Mouse (Mus musculus) forelimb bud, embryonic 11.5 days (tissue): ENCODE measurements around the gene Hpd.
"Not testable (repeated sequence)": the region's sequence is repeated elsewhere in the genome, so short reads cannot be mapped to it uniquely, and the experiment has no call there.

Source experiments
- DNase-seq: peaks from one replicate; pipeline ENCODE4 v3.0.0-alpha.2; 2012; ENCODE audit warnings: low read depth, low spot score

Gene Hpd

DNA sequence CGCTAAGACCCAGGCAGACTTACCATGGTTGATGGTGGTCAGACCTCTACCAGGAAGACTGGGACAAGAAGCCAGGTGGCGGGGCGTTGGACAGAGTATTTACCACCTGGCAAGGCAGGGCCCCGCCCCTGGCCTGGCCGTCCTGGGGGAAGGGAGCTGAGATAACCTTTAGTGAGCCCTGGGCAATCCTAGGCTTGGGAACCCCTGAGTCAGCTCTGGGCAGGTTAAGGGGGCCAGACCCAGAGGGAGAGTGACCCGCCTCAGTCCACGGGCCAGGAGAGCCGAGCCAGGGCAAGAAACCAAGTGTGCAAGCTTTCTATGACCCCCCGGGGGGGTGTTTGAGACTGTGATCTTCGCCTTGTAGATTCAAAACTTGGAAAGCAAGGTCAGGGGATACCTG, at the start of gene Hpd:
Gene Hpd, minus strand, starts transcription at position 77 of the 400 bp plus-strand sequence.
- no peak for DNase-seq

DNA sequence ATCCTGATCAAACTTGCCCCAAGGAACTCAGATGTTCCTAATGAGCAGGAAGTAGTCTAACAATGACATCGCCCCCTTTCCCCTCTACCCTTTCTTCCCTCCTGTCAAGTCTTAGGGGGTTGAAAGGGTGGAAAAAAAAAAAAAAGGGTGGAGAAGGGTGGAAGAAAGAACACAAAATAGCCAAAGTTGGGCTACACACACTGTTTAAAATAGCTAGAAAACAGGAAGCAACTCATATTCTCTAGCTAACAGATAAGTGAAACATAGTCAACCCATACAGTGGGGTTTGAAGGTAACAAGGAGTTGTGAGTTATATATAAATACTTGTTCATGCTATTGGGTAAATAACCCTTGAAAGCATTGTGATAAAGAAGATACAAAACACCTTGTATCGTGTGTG, 49.7 kb upstream of the Hpd start:
- no peak for DNase-seq

DNA sequence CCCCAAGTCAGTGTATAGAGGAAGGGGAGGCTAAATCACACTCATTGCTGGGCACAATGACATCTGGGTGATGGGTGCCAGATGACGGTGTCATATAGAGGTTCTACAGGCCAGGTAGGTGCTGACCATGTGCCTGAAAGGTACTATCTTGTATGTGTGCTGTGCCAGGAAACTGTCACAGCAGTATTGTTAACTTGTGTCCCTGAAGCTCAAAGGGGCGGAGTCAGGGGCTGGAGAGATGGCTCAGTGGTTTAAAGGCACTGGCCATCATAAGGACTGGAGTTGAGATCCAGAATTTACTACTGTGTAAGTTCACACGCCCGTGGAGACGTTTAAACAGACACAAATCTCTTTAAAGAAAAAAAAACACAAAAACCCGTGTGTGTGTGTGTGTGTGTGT, 46.8 kb upstream of the Hpd start:
- no peak for DNase-seq

DNA sequence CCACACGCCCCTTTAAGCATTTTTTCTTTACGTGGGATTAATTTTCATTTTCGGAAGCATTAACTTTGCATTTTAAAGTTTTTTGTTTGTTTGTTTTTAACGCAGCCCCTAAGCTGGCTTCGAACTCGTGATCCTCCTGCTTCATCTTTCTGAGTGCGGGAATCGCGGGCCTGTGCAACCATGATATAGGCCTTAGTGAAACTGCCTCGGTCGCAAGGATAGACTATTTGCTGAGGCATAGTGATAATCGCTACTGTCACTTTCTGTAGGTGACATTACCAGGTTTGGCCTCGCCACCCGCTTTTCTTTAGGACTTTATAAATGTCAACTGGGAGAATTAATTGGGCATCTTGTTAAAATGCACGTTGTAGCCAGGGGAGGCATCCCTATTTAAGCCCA, 46.0 kb upstream of the Hpd start:
- DNase-seq: no peak

DNA sequence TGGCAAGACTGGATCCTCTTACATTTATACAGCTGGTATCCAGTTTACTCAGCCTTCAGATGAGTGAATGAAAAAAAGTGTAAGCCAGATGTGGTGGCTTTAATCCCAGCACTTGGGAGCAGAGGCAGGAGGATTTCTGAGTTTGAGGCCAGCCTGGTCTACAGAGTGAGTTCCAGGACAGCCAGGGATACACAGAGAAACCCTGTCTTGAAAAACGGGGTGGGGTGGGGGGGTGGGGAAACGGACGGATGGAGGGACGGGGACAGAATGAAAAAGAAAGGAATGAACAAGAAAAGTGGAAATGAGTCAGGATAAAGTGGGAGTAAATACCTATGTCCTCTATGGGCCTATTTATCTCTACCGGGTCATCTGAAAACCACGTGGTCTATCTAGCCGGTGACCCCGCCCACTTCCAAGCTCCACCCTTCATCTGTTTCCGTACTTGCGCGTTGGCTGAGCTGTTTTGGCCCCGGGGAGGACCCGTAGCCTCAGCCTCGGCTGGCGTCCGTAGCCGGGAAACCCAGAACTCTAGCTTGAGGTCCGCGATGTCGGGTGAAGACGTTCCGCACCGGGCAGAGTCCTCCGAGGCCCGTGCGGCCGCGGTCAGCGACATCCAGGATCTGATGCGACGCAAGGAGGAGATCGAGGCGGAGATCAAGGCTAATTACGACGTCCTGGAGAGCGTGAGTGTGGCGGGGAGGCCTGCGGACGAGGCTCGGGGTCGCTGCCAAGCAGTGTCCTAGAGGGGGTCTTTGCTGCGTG, 45.4 kb upstream of the Hpd start:
- peak; percentile 93 for DNase-seq

DNA sequence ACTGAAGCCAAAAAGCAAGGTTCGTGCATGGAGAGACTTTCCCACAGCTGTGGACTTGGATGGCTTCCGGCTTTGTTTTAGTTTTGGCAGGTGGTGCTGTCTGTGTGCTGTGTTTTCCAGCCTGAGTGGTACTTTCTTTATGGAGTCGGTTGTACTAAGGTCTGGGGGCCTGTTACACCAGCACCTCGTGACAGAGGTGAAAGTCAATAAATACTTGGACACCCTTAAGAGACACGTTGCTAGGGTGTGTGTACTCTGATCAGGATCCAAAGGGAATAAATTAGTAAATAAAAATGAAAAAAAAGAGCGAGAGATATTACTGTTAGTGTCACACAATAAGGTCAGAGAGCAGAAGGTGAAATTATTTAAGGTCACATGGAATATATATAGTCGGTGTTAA, 44.3 kb upstream of the Hpd start:
- no peak for DNase-seq

DNA sequence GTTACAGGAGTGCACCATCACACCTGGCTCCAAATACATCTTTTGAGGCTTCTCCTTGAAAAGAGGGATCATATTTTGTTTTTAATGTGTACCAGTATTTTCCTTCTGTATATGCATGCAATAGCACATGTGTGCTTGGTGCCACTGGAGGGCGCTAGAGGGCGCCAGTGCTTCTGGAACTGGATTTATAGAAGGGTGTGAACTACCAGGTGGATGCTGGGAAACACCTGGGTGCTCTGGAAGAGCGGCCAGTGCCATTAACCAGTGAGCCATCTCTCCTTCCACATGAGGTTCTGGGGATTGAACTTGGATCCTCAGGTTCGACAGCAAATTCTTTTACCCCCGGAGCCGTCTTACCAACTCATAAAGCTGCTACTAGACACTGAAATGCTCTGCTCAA, 41.3 kb upstream of the Hpd start:
- not testable (repeated sequence) for DNase-seq

DNA sequence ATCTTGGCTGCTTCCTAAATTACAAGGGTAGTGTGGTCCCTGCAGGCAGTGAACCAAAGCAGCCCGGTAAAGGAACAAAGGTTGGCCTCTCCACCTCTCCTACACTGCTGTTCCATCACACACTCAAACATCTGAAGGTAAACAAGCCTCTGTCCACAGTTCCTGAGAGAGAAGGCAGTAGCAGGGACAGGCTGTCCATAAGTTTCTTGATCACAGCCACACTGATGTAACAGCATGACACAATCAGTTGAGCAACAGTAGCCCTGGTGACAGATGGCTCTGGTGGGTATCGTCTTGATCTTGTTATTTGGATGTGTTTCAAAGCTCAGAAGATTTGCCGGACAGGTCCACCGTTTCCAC, 40.5 kb upstream of the Hpd start:
- DNase-seq: no peak

DNA sequence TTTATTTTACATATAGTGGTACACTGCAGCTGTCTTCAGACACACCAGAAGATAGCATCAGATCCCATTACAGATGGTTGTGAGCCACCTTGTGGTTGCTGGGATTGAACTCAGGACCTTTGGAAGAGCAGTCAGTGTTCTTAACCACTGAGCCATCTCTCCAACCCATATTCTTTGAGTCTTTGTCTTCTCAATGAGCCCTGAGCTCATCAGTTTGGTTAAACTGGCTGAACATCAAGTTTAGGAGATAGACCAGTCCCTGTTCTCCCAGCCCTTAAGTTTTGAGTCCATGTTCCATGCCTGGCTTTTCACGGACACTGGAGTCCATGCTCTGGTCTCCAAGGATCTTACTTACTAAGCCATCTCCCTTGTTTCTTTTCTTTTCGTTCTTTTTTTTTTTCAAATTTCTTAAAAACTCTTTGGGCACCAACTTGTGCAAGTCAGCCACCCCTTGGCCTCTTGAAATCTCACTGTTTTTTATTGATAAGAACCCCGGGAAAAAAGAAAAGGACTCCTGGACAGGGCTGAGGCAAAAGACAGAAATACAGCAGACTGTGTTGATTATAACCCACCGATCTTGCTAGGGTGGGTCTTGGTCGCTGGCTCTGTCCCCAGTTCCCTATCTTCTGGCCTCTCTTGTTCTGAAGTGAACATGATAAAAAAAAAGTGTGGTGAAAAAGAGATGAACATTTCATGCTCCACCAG, 40.0 kb upstream of the Hpd start:
- not testable (repeated sequence) for DNase-seq

DNA sequence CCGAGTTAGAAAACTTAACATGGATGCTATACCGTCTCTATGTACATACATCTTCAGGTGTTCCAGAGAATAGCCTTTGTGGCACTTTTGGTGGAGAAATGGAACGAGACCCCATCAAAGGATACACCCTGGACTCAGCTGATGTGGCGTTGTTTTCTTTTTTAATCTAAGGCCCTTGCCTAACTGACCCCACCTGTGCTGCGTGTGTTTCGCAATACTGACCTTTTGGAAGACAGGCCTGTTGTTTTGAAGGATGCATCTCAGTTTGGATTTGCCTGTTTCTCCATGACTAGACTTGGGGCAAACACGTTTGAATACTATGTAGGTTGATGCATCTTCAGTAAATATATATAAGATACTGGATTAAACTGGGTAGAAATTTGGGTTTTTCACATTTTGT, 21.1 kb upstream of the Hpd start:
- not testable (repeated sequence) for DNase-seq

DNA sequence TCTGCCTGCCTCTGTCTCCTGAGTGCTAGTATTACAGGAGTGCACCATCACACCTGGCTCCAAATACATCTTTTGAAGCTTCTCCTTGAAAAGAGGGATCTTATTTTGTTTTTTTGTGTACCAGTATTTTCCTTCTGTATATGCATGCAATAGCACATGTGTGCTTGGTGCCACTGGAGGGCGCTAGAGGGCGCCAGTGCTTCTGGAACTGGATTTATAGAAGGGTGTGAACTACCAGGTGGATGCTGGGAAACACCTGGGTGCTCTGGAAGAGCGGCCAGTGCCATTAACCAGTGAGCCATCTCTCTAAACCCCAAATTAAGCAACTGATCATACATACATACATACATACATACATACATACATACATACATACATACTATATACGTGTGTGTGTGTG, 20.2 kb upstream of the Hpd start:
- DNase-seq: not testable (repeated sequence)

DNA sequence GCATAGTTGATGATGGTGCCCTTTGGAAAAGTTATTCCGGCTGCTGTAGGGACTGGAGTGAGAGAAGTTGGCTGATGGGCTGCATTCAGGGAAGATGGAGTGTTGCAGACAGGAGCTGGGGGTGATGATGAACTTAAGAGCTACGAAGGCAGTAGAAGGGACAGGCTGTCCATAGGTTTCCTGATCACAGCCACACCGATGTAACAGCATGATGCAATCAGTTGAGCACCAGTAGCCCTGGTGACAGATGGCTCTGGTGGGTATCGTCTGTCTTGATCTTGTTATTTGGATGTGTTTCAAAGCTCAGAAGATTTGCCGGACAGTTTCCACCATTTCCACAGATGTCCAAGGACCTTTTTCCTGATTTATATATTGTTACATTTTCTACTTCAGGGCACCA, 19.5 kb upstream of the Hpd start:
- no peak for DNase-seq

DNA sequence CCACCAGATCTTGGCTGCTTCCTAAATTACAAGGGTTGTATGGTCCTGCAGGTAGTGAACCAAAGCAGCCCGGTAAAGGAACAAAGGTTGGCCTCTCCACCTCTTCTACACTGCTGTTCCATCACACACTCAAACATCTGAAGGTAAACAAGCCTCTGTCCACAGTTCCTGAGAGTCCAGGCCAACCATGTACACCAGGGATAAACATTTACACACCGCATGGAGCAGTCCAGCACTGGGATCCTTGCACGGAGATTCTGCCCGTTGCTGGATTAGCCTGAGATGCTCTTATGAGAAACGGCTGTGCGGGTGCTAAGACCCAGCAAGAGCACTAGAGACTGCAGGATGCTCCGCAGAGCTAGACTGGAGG, 19.0 kb upstream of the Hpd start:
- no peak for DNase-seq

DNA sequence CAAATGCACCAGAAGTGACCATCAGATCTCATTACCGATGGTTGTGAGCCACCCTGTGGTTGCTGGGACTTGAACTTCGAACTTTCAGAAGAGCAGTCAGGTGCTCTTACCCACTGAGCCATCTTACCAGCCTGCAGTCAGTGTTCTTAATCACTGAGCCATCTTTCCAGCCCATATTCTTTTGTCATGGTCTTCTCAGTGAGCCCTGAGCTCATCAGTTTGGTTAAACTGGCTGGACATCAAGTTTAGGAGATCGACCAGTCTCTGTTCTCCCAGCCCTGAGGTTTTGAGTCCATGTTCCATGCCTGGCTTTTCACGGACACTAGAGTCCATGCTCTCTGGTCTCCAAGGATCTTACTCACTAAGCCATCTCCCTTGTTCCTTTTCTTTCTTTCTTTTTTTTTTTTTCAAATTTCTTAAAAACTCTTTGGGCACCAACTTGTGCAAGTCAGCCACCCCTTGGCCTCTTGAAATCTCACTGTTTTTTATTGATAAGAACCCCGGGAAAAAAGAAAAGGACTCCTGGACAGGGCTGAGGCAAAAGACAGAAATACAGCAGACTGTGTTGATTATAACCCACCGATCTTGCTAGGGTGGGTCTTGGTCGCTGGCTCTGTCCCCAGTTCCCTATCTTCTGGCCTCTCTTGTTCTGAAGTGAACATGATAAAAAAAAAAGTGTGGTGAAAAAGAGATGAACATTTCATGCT, 18.4 kb upstream of the Hpd start:
- DNase-seq: not testable (repeated sequence)

DNA sequence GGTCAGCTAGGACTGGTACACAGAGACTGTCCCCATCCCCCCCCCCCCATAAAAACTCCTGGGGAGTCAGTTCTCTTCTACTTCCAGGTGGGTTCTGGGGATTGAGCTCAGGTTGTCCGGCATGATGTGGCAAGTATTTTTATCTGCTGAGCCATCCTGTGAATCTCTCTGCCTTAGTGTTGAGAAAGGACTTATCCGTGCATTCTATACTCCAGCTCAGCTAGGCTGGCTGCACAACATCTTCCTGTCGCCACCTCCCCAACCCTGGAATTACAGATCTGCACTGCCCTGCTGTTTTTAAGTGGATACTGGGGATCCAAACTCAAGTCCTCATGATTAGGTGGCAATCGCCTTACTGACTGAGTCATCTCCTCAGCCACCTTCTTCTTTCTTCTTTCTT, 16.0 kb upstream of the Hpd start:
- DNase-seq: no peak

DNA sequence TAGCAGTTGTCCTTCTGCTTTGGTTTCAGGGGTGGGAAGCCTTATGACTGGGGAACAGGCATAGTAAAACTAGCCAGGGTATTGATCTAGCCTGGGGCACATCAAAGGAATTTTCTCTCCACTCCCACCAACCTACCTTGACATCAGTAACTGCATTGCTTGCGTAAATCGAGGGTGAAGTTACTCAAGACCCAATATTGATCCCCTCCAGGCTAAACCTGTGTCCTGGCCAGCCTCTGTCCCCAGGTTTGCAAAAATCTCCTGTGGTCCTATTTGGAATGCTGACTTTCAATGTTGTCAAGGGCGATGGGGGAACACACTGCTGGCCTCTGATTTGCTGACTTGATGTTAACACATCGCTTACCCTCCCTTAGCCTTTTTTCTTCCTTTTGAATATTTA, 14.2 kb upstream of the Hpd start:
- DNase-seq: no peak

DNA sequence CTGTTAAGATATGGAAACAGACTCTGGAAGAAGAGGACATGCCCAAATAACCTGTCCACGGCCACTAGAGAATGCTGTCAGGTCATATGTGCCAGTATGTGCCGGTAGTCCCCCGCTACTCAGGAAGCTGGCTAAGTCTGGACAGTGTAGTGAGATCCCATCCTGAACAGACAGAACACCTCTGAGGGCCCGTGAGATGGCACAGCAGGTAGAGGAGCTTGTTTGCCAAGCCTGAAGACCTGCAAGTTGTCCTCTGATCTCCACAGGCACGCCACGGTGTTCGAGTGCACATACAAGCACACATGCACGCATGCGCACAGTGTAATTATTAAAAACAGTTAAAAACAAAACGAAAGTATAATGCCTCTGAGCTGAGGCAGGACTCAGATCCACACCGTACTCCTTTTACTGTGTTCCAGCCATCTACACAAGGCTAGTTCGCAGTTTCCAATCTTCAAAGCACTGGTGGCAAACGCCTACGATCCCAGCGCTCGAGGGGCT, 13.0 kb upstream of the Hpd start:
- DNase-seq: no peak

DNA sequence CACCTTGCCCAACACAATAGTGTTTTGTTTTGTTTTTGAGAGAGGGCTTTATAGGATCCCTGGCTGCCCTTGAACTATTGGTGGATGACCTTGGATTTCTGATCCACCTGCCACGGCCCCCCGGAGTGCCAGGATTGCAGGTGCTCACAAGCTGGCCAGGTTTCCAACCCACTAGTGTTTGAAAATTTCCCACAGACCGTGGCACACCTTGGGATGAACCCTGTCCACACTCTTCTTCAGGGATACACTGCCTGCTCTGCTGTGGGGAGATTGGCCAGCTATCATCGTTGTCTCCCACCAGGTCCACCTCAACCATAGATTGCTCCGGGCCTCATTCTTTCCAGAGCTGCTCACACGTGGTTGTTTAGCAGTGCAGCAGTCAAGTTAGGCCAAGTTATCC, 12.3 kb upstream of the Hpd start:
- DNase-seq: no peak

DNA sequence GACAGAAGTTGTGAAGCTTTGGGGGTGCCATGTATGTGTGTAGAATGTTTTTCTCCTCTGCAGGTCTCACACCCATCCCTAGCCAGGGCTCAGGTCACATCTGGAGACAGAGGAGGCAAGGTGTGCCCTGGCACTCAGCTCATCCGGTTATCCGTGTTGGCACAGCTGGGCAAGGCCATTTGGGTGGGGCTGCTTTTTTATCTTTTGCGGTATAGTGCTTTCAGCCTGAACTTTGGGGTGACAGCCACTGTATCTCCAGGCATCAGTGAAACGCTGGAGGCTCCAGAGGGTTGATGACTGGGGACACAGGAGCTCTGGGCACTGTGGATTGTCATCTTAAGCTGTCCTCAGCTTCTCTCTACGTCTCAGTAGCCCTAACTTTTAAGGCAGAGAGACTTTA, 10.9 kb upstream of the Hpd start:
- no peak for DNase-seq

DNA sequence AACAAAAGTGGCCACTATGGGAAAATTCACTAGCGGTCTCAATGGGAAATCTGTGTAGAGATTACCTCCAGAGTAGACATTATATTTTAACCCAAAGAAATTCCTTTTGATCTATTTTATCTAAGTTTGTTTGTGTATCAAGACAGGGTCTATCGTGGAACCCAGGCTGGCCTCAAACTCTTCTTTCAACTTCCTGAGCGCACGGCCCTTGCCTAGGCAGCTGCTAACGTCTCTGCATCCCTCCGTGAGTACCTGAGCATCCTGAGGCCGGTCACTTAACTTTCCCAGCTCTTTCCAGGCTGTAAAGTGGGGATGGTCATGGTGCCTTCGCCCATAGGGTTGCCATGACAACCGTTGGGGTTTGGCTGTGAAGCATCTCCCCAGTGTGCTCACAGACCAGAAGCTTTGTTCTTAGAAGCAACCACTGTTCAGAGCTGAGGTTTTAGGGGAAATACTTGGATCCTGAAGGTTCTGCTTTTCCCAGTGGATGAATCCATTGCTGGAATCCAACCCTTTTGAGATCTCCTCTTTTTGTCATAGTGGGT, 10.2 kb upstream of the Hpd start:
- no peak for DNase-seq

DNA sequence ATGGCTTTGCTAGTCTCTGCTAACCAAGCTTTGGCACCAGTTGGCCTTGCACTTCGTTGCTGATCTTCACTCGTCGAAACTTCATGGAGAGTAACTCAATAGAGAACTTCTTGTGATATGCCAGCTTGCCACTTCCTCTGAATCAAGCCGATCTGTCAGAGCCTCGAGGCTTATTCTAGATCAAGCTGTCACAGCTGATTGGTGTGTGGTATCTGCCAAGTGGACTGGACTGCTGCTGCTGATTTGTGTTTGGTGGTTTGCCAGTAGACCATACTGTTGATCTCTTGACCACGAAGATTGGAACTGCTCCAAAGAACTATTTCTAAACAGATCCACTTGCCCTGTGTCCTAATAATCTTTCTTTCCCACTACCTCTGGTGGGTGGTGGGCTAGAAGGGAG, 8.9 kb upstream of the Hpd start:
- no peak for DNase-seq

DNA sequence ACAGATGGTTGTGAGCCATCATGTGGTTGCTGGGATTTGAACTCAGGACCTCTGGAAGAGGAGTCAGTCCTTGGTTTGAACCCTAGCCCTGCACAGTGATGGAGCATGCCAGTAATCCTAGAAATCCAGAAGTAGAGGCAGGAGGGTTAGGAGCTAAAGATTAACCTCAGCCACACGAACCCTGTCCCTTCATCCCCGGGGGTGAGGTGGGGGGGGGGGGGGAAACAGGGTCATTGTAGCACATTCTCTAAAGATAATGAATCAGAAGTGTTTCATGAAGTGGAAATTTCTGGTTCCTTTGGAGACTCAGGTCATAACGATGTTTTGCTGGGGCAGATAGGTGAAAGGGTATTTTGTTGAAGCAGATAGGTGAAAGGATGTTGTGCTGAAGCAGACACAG, 8.4 kb upstream of the Hpd start:
- DNase-seq: no peak

DNA sequence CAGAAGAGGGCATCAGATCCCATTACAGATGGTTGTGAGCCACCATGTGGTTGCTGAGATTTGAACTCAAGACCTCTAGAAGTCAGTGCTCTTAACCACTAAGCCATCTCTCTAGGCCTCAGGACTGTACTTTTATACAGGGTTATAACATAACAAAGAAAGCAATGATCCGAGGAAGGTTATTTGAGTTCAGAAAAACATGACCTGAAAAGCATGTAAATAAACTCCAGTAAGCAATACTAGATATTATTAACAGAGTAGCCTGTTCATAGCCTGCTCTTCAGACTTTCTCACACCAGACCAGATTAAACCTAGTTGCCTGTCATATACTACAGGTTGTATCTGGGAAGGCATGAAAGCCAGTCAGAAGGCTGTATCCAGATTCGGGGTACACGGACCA, 4.8 kb upstream of the Hpd start:
- no peak for DNase-seq
